Mouse (Mus musculus) hematopoietic stem cell, adult 5-6 weeks (primary cell): ENCODE data around the gene Nedd4. TPM values are rescaled to one million over a fixed set of nuclear protein-coding genes. Genes with fewer than 3 reads are reported as not detected.

Source experiments
- ATAC-seq, 2 experiments: fragments of 125-278 bp in 1 of 2; replicated peaks in 1 of 2; 2 replicates each; pipeline ENCODE4 v1.8.0; 2016 to 2017; ENCODE audit warnings: inconsistent platforms in 2 of 2, mild to moderate bottlenecking in 2 of 2, moderate number of reproducible peaks in 2 of 2, low read depth in 1 of 2, moderate TSS enrichment in 1 of 2; ENCODE audit not compliant: low FRiP score in 2 of 2, poor library complexity in 2 of 2, severe bottlenecking in 2 of 2, insufficient read depth in 1 of 2, low TSS enrichment in 1 of 2
- total RNA-seq: library from RNA; stranded (forward); fragments of 172-1452, 232-1000 nt; gene quantifications from 2 replicates; pipeline ENCODE4 v1.2.3, GENCODE M21; 2017

The Nedd4 gene
- total RNA-seq, 1 experiment from 2014 or later = 419 TPM

DNA sequence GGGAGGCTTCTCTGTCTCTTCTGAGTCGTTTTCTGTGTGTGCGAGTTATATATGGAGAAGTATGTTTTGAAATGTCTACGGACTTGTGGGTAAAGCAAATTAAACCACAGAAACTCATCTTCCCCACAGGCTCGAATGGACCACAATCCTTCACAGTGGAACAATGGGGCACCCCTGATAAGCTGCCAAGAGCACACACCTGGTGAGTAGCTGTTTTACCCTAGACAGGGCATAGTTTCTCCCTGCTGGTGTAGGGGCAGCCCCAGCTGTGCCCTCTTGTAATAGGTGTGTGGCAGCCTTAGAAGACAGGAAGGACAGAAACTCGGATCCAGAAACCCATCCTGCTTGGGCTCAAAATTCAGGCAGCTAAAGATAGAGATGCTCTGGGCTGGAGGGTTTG is 84.1 kb downstream of the Nedd4 start:
- ATAC-seq = no peak

DNA sequence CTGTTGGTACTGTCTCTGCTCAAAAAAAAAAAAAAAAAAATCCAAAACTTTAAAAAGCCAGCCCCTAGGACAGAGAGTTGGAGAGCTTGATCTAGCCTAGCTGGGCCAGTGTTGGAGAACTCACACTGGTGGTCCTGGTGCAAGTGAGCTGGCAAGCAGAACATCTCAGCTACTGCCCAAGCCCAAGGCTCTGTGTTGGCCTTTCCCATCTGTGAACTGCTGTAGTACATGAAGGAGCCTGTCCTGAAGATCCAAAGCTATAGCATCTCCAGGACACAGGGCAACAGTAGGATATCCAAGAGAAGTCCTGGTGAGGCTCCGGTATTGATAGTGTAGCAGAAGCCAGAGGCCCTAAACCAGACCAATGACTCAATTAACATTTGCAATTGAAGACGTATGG is 88.1 kb downstream of the Nedd4 start:
- ATAC-seq = no peak

DNA sequence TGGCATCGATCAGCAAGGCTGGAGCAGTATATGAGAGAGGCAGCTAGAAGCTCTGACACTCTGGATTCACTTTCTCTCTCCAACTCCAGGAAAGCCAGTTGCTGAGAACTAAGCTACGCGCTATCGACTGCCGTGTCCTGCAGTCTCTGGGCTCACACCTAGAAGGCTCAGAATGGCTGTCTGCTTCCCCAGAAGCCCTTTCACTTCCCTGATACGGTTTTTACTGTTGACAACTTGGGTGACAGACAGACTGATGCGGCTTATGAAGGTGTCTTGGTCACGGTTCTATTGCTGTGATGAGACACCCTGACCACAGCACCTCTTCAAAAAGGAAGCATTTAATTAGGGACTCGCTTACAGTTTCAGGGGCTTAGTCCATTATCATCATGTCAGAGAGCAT is 90.5 kb downstream of the Nedd4 start:
- no peak for ATAC-seq

DNA sequence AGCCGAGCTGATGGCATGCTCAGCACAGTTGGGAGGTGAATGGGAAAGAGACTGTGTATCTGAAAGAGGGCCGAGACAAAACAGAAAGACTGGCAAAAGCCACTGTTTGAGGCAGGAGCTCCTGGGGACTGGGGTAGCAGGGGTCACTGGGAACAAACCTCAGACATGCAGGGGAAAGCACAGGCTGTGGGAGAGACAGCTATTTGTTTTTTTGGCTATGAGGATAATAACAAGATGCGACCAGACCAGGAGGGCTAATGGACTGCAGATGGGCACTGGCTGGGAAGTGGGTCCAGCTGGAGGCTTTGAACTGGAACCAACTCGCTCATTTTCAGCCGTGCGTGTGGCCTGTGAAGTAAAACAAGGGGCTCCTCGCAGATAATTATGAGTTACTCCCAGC is 91.6 kb downstream of the Nedd4 start:
- no peak for ATAC-seq

DNA sequence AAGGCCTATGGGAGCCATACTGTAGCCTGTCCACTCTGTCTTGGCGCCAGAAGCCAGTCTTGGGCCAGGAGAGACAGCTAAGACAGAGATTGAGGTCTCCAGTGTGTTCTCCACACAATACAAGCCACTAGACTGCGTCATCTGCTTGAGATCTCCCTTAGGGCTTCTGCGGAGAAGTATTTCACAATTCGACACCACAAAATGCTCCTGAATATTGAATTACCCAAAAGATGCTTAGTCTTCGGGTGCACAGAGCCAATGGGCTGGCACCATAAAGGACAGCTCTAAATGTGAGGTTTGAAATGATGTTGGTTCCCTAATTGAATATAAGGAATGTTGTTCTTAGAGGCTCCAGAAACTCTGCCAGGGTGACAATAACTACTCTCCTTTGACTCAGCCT is 95.0 kb downstream of the Nedd4 start:
- ATAC-seq = no peak

DNA sequence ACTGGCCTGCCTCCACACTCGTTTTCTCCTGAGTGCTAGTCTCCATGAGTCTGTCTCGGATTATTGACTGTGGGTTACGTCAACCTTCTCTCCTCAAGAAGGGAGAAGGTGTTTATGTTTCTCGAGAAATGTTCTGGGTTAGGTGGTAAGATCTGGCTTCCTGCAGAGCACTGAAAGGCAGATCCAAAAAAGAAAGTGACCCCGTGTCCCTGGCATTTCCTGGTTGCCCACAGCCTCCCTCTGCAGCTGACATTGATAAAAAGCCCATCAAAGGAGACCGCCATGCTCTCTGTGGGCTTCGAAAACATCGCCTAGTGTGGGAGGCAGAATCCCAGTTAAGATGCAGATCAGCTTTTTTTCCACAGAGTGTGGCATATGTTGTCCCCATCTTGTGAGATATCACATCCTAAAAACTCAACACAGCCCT is 96.6 kb downstream of the Nedd4 start:
- no peak for ATAC-seq

DNA sequence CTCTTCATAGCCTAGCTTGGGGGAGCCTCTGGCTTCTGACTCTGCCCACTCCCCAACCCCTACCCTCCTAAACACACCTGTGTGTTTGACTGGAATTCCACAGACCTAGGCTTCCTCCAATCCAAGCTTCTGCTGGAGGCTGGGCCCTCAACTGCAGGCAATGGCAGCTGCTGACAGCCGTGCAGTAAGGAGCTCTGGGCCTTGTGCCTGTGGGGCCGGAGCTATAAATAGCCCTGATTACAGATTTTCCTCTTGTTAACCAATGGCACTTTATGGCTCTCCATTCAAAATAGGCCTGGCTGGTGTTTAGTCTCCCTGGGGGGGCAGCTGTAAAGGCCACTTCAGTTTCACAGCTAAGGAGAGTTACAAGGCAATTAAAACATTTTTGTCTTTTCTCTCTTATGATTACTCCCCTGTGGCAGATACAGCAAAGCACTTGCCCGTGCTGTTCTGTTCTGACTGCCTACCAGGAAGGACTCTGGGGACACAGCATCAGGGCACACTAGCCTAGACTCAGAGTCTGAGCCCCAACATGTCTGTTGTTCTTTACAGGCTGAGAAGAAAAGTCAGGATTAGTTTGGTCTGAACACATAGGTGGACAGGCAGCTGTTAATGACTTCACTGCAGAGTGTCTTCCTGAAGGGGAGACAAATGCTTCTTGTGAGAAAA is 101.0 kb downstream of the Nedd4 start:
- no peak for ATAC-seq

DNA sequence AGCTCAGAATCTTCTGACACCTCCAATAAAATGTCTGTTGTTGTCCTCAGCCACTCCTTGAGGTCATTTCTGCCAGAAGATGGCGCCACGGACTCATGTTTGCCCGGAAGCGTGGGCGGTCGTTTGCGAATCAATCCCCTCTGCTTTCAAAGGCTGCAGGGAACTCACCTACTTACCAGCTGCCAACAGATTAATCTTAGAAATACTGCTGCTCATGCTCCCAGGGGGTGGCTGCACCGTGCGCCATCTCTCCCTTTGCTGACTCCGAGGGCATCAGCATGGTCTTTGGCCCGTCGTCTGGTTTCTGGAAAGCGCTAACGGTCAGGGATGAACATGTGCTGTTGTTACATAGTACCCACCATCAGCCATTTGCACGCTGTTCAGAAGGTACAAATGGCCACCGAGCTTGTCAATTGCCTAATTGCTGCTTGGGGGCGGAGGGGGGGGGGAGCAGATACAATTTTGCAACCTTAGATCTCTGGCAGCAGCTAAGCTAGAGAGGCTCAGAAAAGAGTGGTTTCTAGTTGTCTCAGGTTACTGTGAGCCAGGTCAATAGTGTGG is 104.7 kb downstream of the Nedd4 start:
- peak; percentile 87 to 95 for ATAC-seq

DNA sequence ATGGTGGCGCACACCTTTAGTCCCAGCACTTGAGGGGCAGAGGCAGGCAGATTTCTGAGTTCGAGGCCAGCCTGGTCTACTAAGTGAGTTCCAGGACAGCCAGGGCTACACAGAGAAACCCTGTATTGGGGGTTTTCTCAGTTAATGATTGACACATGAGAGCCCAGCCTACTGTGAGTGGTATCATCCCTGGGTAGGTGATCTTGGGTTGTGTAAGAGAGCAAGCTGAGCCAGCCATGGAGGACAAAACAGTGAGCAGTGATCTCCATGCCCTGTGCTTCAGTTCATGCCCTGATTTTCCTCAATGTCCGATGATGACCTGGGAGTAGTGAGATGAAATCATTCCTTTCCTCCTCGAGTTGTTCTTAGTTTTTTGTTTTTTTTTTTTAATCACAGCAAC is 112.9 kb downstream of the Nedd4 start:
- ATAC-seq = no peak

DNA sequence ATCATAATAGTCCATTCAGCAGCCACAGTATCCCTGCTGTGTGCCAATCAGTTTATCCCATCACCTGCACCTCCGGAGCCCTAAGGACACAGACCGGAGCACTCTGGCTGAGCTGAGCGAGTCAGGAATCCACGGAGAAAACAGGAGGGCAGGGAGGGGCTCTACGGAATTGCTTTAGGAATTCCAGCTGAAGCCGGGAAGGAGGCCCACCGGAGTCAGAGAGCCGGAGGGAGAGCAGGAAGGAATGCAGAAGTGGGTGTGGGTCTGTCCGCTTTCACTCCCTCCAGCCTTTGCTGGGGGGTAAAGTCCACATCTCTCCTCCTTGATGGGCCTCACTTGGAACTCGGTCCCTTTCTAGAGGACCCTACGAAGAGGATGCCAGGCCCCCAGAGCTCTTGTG is 116.9 kb downstream of the Nedd4 start:
- ATAC-seq = no peak

DNA sequence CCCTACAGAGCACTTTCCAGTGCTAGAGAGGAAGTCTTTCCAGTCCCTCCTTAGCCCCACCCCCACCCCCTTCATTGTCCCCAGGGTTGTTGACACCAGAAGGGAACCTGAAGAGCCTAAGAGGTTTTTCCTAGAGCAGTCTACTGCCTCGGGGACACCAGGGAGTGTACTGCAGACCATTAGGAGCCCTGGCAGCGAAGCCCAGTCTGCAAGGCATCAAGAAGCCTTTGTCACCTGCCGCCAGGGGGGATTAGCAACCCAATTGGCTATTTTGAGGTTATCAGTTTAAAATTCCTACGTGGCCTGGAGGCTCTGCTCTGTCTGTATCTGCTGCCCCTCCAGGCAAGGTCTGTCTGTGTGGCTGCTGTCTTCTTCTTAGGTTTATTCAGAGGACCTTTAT is 117.6 kb downstream of the Nedd4 start:
- no peak for ATAC-seq

DNA sequence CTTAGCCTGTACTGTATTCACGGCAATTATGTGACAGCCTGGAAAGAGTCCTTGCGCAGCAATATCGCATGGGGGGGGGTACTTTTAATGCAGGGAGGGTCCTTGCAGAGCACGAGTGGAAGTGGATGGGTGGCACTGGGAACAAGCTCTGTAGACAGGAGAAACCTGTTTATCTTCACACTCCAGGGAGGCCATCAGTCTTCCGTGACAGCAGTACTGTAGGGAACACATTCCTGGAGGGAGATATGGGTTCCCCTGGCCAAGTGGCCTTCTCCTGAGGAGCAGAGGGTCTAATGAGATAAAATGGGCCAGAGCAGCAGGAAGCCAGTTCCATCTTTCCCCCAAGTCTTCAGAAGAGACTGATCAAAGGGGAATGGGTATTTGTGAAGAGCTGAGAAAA is 118.5 kb downstream of the Nedd4 start:
- ATAC-seq = no peak

DNA sequence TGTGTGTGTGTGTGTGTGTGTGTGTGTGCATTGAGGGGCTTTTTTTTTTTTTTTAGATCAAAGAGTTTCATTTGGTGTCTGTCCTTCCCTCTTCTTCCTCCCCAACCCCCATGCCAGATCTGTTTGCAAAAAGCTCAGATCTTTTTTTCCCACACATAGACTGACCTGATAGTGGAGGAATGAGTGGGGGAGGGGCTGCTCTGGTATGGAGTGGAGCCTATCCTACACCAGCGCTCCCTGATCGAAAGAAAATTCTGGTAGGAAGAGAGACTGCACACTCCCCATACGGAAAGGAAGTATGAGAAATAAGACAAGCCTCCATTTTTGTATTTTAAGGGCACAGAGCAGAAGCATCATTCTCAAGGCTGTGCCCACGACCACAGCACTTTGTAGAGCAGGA is 119.3 kb downstream of the Nedd4 start:
- ATAC-seq = no peak

DNA sequence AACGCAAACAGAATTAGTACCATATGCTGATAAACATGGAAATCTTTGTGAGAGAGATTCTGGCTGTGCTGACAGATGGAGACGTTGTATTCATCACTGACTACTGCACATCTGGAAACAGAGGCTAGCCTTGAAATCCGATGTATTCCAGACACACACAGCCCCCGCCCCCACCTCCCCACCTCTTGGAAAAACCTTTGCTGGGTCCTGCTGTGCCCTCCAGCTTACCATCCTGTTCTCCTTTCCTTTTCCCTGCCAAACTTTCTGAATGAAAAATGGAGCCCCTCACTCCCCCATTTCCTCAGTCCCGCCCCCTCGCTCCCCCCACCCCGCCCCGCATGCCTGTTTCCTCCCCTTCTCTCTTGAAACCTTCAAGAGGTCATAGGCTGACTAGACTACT is 120.0 kb downstream of the Nedd4 start:
- no peak for ATAC-seq

DNA sequence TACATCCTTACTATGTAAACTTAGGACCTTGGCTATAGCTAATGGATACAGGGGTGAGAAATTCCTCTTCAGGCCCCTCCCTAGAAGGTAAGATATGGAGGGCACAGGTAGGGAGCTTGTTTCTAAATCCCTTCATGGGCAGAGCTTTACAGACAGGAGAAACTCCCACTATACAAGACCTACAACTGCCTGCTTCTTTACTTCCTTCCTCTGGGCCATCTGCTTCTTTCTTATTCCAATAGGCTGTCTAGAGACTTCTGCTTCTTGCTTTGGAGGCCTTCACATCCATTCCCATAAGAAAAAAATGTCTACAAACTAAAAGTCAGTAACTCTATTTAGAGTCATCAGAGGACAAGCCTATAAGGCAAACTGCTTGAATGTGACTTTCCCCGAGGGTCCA is 125.6 kb downstream of the Nedd4 start:
- ATAC-seq = no peak

DNA sequence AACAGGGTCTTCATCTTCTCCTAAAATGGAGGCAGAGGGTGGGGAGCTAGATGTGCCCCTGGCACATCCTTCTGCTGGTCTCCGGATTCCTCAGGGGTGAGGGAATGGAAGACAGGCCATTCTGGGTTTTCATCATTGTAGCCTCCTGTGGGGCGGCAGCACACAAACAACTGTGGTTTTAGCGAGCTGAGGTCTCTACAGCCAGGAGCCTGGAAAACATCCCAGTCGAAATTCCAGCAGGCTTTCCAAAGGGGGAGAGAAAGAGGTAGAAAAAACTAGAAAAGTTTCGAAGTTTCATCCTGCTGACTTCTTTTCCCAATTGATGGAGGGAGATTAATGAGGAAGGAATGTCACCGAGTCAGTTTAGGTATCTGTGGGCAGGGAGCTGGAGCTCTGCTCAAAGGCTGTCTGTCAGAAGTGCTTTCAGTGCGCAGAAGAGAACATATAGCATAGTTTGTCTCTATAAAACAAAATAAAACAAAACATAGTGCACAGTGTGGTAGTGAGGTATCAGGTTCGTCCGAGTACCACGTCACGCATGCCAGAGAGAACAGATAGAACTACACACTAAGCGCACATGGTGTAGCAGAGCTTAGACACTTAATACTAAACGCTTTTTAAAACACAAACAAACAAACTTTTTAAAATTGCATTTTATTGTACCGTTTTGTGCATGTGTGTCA is 128.5 kb downstream of the Nedd4 start:
- no peak for ATAC-seq

DNA sequence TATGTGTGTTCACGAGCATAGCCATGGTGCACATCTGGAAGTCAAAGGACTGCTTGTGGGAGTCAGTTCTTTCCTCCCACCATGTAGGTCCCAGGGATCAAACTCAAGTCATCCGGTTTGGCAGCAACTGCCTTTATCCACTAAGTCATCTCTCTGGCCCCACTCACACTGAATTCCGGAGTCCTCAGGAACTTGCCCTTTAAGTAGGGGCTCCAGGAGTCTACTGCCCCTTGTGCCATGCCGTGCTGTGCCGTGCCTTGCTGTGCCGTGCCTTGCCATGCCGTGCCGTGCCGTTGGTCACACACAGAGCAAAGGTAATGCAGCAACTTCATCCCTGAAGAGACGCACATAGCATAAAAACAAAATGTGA is 129.1 kb downstream of the Nedd4 start:
- no peak for ATAC-seq

DNA sequence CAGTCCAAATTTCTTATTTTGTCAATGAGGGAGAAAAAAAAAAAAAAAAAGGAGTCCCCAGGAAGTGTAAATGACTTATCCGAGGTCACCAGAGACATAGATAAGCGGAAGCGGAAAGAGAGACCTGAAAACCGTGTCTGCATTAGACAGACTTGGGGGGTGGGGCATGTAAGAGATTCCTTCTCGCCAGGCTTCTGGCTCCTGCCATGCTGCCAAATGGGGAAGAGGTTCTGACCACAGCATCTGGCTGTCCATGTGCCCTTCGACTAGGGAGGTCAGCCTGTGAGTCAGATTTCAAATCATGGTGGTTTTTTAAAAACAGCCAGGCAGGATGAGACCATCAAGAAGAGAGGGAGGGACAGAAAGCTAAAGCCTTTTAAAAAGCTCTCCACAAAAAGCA is 129.5 kb downstream of the Nedd4 start:
- ATAC-seq = no peak

DNA sequence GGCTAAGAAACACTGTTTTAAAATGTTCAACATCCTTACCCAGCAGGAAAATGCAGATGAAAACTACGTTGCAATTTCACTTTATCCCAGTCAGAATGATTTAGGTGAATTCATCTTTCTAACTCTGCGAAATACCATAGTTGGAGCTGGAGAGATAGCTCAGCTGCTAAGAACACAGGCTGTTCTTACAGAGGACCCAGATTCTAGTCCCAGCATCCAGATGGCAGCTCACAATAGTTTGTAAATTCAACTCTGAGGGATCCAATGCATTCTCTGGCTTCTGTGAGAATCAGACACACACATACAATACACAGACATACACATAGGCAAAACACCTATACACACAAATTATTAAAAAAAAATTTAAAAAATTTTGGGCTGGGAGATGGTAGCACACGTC is 133.1 kb downstream of the Nedd4 start:
- no peak for ATAC-seq
